Mouse (Mus musculus) c-Kit-positive CD71-positive TER-119-negative erythroid progenitor cells, embryonic 14.5 days (primary cell): ENCODE data around the gene Hist1h2bl.
A peak's percentile ranks its signal among the peaks of the same experiment; 100 is the strongest.
"Not testable (repeated sequence)": the region's sequence is repeated elsewhere in the genome, so short reads cannot be mapped to it uniquely, and the experiment has no call there.

ENCODE experiments used
- DNase-seq: peaks from one replicate; pipeline ENCODE4 v3.0.0-alpha.2; 2013; ENCODE audit warnings: low read depth

Gene Hist1h2bl

DNA sequence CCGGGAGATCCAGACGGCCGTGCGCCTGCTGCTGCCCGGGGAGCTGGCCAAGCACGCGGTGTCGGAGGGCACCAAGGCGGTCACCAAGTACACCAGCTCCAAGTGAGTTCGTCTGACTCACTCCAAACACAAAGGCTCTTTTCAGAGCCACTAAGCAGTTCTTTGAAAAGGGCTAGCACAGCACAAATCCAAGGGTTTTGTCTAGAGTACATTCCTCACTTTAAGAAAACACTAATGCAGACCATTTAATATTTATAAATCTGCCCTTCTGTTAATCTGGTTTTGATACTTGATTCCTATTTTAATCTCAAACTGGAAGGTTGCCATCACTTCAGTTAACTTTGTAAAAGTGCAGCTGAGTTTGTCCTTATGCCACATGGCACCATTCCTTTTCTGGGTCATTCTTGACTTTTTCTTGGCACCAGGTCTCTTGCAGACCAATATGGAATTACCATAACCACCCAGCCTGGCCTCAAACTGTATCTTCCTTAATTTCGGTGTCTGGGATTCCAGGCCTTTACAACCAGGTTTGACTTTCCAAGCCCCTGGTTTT, 6.5 kb upstream of the Hist1h2bl start:
- DNase-seq = no peak

DNA sequence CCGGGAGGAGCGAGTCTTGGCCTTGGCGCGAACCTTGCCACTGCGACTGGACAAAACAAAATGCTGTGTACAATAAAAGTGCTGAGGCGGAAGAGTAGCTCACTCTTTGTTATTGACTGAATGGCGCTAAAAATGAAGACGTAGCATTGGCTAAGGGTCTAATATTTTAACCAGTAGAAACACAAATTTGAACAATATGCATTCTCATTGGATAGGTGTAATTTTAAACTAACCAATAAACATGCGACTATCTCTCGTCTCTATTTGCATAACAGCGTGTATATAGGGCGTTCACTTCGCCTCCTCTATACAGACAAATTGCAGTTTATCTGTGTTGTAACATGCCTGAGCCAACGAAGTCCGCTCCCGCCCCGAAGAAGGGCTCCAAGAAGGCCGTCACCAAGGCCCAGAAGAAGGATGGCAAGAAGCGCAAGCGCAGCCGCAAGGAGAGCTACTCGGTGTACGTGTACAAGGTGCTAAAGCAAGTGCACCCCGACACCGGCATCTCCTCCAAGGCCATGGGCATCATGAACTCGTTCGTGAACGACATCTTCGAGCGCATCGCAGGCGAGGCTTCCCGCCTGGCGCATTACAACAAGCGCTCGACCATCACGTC, 5.9 kb upstream of the Hist1h2bl start, which contains the start of gene Hist1h2bm:
Gene Hist1h2bm, plus strand, starts transcription at position 288 of the 616 bp plus-strand sequence.
- DNase-seq = peak; percentile 82

DNA sequence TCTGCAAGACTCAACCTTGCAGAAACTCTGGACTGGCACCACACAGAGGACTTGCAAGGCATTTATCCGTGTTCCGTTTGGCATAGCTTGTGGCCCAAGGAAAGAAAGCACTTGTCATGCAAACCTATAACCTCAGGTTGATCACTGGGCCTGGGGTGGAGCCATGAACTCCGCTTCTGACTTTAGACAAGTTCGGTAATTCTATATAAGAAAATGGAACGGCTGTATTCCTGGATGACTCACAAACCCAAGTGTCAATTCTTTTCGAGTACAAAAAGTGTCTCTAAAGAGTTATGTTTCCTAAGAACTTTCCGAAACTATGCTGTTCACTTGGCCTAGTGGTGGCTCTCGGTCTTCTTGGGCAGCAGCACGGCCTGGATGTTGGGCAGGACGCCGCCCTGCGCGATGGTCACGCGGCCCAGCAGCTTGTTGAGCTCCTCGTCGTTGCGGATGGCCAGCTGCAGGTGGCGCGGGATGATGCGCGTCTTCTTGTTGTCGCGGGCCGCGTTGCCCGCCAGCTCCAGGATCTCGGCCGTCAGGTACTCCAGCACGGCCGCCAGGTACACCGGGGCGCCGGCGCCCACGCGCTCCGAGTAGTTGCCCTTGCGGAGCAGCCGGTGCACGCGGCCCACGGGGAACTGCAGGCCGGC, 5.3 kb upstream of the Hist1h2bl start:
- not testable (repeated sequence) for DNase-seq

DNA sequence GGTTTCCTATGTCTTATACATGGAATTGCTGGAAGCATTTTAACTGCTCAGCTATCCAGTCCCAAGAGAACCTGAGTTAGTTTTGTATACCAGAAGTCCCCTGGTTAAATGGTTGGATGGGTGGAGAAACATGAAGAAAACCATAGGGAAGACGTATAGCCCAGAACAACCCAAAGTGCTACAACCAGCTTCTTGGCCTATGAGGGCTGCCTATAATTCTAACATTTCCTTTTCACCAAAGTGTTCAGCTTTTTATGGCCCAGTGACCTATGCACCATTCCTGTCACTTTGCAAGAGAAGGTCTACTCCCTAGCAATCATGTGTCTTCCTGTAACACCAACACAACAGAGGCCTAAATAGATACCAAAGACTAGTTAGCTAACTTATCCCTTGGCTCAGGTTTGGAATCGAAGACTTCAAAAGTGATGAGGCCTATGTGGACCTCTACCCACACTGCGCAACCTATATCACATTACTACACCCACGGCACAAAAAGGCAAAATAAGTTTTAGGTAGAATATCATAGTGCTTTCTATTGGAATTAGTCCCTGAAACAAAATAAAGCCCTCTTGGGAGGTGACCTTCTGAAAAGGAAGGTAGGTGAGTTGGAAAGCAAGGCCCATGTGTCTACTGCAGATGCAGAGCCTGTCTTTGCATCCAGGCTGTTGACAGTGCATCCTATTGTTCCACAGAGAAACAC, 2.6 kb upstream of the Hist1h2bl start:
- DNase-seq = peak; percentile 56

DNA sequence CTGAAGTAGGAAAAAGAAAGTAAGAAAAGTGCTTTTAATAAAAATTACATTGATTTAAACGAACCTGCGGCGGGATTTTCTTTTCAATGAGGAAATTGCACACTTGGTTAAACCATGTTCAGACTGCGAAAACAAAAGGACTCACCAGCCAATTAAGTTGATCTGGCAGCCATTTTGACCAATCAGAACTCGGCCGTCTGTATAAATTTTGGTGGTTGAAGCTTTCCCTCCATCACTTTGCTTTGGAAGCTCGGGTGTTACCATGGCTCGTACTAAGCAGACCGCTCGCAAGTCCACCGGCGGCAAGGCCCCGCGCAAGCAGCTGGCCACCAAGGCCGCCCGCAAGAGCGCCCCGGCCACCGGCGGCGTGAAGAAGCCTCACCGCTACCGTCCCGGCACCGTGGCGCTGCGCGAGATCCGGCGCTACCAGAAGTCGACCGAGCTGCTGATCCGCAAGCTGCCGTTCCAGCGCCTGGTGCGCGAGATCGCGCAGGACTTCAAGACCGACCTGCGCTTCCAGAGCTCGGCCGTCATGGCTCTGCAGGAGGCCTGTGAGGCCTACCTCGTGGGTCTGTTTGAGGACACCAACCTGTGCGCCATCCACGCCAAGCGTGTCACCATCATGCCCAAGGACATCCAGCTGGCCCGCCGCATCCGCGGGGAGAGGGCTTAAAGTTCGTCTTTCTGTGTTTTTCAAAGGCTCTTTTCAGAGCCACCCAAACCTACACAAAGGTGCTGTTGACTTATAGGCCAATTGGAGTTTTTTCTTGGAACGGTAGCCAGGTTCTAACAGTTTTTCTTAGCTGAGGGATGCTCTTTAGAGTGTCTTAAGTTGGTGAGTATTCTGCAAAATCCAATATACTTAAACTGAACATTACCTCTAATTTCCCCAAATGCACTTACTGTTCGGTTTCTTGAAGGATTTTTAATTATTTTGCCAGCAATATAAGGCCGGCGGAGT, 1.7 kb upstream of the Hist1h2bl start, which contains the start of gene Hist1h3h:
Gene Hist1h3h, plus strand, starts transcription at position 263 of the 961 bp plus-strand sequence.
- peak; percentile 90 for DNase-seq

DNA sequence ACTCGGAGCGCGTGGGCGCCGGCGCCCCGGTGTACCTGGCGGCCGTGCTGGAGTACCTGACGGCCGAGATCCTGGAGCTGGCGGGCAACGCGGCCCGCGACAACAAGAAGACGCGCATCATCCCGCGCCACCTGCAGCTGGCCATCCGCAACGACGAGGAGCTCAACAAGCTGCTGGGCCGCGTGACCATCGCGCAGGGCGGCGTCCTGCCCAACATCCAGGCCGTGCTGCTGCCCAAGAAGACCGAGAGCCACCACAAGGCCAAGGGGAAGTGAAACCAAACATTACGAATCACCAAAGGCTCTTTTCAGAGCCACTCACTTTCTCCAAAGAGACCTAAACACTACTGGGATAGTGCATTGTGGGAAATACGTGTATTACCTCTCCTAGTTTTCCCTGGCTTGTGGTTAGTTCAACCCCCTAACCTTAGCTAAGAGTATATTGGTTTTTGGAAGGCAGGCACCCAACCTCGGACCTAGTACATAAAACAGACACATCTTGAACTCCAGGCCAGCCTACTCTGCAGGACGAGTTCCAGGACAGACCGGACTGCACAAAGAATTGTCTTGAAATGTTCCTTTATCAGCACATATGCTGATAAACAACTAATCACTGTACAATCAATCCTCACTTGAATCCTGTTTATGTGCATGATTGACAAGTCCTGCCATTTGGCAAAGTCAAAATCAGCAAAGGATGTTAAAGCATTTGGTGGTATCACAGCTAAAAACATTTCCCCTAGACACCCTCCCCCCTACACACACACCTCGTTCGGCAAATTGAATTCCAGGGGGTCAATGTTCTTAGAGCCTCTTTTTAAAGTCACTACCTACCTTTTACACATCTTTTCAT, 823 bp upstream of the Hist1h2bl start:
- not testable (repeated sequence) for DNase-seq

DNA sequence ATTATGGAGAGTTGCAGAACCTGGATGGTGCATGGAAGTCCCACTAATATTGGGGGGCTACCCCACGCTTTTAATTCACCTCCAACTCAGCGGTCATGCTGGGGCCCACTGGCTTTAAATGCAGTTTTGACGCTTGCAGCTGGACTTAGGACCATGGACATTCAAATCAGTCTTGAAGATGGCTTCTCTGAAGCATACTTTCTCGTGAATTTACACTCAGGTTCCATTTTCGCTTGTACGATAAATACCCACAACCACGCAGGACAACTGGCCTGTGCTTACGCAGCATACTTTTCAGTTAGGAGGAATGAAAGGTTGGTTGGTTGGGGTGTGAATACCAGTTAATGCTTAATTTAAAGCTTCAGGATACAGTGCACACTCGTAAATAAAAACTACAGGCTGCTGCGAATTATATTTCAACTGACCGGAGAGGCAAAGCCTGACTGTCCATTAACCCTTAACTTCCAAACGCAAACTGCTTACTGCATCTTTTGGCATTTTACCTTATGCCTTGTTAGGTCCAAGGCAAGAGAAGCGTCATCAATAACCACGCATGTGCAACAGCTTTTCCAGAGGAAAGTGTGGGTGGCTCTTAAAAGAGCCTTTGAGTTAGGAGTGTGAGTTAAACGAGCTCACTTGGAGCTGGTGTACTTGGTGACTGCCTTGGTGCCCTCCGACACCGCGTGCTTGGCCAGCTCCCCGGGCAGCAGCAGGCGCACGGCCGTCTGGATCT, 646 bp downstream of the Hist1h2bl start:
- peak; percentile 66 for DNase-seq

DNA sequence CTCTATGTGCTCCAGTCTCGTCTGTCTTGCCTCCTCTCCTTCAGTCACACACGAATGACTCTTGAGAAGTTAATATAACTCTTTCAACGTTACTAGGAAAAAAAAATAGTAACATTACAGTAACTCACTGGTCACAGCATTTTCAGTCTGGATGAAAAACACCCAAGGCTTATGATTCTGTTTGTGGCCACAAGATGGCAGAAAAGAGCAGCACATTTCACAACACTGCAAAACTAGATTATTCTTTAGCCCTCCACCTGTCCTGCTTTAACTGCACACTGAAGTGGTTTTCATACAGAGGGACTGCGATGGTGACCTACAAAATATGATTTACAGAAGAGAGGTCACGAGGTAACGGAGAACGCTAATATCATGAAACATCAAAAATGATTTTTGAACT, 1.2 kb downstream of the Hist1h2bl start:
- DNase-seq = peak; percentile 77

DNA sequence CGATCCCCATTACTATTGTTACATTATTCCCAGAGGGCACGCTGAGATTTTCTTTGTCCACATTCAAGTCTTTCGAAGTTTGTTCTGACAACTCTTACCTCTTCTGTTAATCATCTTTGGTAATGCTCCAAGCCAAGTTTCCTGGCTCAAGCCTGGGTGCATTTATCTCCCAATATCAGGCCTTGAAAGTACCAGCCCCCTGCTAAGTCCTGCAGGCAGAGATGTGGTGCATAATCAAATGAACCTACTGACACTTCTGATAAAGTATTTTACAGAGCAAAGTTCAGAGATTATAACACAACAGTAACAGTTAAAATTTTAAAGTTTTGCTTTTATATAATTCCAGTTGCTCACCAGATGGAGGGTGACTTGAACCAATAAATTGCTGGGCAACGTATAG, 4.2 kb downstream of the Hist1h2bl start:
- no peak for DNase-seq

DNA sequence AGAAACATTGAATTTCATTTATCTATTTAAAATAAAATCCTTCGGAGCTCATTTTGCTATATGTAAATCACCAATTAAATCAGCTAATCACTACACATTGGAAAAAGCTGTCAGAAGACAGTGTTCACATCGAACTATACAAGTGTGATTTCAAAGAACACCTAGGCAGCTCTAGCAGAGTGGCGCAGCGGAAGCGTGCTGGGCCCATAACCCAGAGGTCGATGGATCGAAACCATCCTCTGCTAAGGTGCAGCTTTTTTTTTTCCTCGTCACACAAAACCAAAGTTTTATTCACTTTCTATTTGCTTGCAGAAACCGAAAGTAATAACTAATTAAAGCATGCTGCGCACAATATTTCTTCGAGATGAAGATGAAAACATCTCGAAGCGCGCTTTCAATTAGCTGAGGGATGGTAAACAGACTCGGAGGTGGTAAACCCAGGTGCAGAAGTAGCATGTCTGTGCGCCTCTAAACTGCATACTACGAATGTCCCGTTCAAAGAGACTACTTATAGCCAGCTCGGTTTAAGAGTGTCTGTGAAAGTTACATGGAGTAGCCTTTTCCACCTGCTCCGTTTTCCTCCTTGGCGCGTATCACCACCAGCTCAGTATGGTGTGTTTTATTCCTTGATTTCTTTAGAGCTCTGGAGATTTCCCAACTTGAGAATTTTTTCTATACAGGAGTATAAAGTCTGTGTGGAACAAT, 5.0 kb downstream of the Hist1h2bl start:
- peak; percentile 59 for DNase-seq

DNA sequence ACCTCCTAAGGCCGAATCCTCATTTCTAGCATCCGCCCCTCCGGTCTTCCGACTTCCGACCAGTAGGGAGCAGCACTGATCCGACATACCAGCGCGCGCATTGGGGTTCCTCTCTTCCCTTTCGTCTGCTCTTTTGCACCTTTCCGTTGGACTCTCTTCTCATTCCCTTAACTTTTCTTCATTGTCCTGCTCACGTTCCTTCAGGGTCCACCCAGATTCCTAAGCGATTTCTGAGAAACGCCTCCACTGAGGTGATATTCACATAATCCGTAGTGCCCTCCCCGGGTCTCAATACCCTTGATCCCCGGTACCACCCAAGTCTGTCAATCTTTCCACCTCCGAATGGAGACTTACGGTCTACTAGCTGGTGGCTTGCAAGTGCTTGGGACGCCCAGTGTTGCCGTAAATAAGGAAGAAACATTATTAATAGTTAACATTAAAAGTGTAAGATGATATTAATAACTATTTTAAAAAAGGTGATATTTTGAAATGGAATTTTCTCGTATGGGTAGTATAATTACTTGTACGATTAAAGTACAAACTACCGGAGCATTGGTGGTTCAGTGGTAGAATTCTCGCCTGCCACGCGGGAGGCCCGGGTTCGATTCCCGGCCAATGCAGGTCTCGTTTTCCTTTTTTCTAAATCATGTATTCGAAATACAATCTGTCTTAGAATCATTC, 5.8 kb downstream of the Hist1h2bl start:
- peak; percentile 81 for DNase-seq

DNA sequence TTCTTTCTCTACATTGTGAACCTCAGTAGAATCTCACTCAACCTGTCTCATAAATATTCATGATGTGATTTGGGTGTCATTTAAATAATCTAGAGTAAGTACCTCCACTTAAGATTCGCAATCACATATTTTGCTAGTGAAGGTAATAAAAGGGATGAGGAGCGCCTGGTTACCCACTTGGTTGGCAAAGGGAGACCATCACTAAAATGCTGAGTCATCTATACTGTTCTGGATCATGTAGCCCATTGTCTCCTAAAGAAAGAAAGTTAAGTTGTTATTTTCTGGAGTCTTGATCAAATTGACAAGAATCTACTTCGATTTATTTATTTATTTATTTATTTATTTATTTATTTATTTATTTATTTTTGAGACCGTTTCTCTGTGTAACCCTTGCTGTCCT, 9.3 kb downstream of the Hist1h2bl start:
- no peak for DNase-seq

DNA sequence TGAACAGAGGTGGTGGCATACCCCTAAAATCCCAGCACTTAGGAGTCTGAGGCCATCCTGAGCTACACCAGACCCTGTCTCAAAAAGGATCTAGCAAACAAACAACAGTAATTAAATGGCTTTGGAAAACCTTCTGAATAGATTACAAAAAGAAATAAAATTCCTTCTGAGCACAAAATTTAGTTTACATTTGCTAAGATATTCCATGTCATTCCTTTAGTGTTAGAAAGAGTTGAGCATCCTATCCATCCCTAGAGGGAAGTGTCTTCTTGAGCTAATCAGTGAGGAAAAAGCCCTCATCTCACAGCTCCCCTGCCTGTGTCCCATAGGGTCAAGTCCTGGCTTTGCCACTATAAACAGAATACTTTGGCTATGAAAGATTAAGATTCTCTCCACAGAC, 18.1 kb downstream of the Hist1h2bl start, which contains the start of gene Olfr1359:
Gene Olfr1359, plus strand, starts transcription at position 301 of the 400 bp plus-strand sequence.
- DNase-seq = no peak

DNA sequence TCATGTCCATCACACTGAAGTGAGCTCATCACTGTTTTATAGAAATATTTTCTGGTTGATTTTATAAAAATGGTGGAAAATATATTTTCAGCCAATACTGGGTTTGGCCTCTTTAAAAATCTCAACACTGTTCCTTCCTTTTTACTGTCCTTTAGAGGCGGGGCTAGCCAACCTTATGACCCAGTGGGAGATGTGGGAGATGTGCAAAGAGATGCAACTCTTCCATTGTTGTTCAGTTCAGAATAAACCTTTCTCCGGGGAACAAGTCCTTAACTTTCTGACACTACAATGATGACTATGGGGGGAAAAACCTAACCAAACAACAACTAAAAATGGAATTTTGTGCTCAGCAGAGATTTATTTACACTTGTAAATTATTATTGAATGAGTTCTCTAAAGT, 38.6 kb downstream of the Hist1h2bl start, which contains the start of gene Olfr1360:
Gene Olfr1360, minus strand, starts transcription at position 101 of the 400 bp plus-strand sequence.
- no peak for DNase-seq
